Mouse (Mus musculus) lung, adult 2 months (tissue): ENCODE results near the gene Pycr1.

Experiments
- CTCF ChIP-seq: fragments of 200-500 bp; IDR thresholded peaks from 2 replicates; pipeline ENCODE4 v1.5.1; 2011; ENCODE audit warnings: mild to moderate bottlenecking, low read length, control low read depth; ENCODE audit not compliant: insufficient read depth
- POLR2A ChIP-seq: fragments of 200-500 bp; IDR thresholded peaks from 2 replicates; pipeline ENCODE4 v1.6.1; 2011; ENCODE audit warnings: low read depth, mild to moderate bottlenecking, control low read depth, low read length, borderline replicate concordance; ENCODE audit errors: extremely low read depth

GRCm38 (mm10) chr11:120627468-120628300, 15.9 kb downstream of the Pycr1 start:
- TF ChIP-seq CTCF (no peak), POLR2A (no peak)
